Mouse (Mus musculus) lung, embryonic 14.5 days (tissue): ENCODE results near the gene Cnpy3. TPM values are rescaled to one million over a fixed set of nuclear protein-coding genes. Genes with fewer than 3 reads are reported as not detected.
A peak's percentile ranks its signal among the peaks of the same experiment; 100 is the strongest.
"Not testable (repeated sequence)": the region's sequence is repeated elsewhere in the genome, so short reads cannot be mapped to it uniquely, and the experiment has no call there.

ENCODE experiments used
- ATAC-seq: fragments of 200-750 bp; cut with Nextera tagmentation; 2 replicates; pipeline ENCODE4 v1.8.0; 2017; ENCODE audit warnings: mild to moderate bottlenecking, moderate TSS enrichment, moderate library complexity; ENCODE audit not compliant: insufficient read depth
- DNase-seq: peaks from one replicate; pipeline ENCODE4 v3.0.0-alpha.2; 2015
- H3K27ac ChIP-seq: fragments of 300-500 bp; sonication (generic); 2 replicates; pipeline ENCODE4 v1.5.1; 2014; ENCODE audit warnings: low read depth, mild to moderate bottlenecking, moderate library complexity
- H3K27me3 ChIP-seq: fragments of 300-500 bp; sonication (generic); 2 replicates; pipeline ENCODE4 v1.6.1; 2014; ENCODE audit warnings: low read length, control low read depth; ENCODE audit not compliant: insufficient read depth
- H3K36me3 ChIP-seq: fragments of 300-500 bp; sonication (generic); 2 replicates; pipeline ENCODE4 v1.6.1; 2014; ENCODE audit warnings: control low read depth; ENCODE audit not compliant: insufficient read depth
- H3K4me1 ChIP-seq: fragments of 300-500 bp; sonication (generic); 2 replicates; pipeline ENCODE4 v1.6.1; 2014; ENCODE audit warnings: antibody characterized with exemption, control low read depth; ENCODE audit not compliant: insufficient read depth
- H3K4me2 ChIP-seq: fragments of 300-500 bp; sonication (generic); 2 replicates; pipeline ENCODE4 v1.6.1; 2014; ENCODE audit warnings: mild to moderate bottlenecking
- H3K4me3 ChIP-seq: fragments of 300-500 bp; sonication (generic); 2 replicates; pipeline ENCODE4 v1.5.1; 2014; ENCODE audit warnings: low read depth, low read length
- H3K9ac ChIP-seq: fragments of 300-500 bp; sonication (generic); 2 replicates; pipeline ENCODE4 v1.6.1; 2014
- H3K9me3 ChIP-seq: fragments of 300-500 bp; sonication (generic); 2 replicates; pipeline ENCODE4 v1.6.1; 2016; ENCODE audit warnings: low read depth, low read length, control low read depth
- CTCF ChIP-seq: IDR thresholded peaks from 2 replicates; pipeline ENCODE4 v1.5.1; 2016; ENCODE audit warnings: antibody characterized with exemption, low read depth
- WGBS: fragments of 180-500 bp; shearing (Covaris S2); extraction: QIAGEN DNeasy Blood & Tissue Kit; methylation state at CpG from one replicate; pipeline ENCODE4 v1.1.7; 2014; 5-methylcytosine and 5-hydroxymethylcytosine counted together
- polyA plus RNA-seq: library from polyadenylated mRNA; unstranded; fragments of >200 nt; fragmentation: Nextera tagmentation; extraction: Ambion mirVana; gene quantifications from 2 replicates; pipeline ENCODE4 v1.2.1, GENCODE M21; 2014

Gene Cnpy3
- polyA plus RNA-seq = 77.4 and 79.3 TPM in 2 replicates

DNA sequence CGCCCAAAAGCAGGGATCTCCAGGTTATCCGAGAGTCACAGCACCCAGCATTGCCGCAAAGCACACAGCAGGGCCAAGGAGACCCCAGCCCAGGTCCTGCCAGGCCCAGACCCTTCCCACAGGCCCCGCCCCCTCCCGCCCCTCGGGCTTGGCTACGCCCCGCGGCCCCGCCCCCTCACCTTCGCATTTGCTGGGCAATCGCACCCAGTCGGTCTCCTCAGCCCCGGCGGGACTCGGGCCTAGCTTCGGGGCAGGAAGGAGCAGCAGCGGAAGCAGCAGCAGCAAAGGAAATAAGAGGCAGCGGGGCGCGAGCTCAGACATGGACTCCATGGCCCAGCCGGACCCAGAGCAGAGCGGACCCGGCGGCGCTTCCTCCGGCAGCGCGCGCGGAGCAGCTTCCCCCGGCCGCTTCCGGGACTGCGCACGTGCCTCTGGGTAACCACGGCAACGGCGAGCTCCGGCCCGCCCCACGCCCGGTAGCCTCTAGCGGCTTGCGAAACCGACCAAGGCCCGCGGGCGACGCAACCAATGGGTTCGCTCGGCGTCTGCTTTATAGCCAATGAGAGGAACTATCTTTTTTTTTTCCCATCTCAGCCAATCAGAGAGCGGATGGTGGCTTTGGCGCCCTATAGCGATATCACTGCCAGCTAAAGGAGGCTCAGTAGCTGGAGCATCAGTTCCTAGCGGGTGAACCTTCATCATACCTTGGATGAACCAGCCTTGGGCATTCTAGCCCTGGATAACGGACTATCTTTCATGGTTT, at the start of gene Cnpy3:
TSS of gene Cnpy3 (minus strand) at position 421 of the 763 bp plus-strand sequence.
- Histone ChIP-seq H3K4me3 (peak within 1 kb of the TSS; percentile 70), H3K27ac (peak within 1 kb of the TSS; percentile 88), H3K36me3 (peaks cover 5% of the 10 kb centered on the region), H3K4me1 (peaks cover 9% of the 10 kb centered on the region; the same call in 1 of the 2 replicates), H3K9ac (peak within 1 kb of the TSS; percentile 71), H3K9me3 (no peaks in the 10 kb centered on the region), H3K4me2 (peak within 1 kb of the TSS; percentile 88), H3K27me3 (no peaks in the 10 kb centered on the region)
- under 1% methylated on average over 58 of the region's 58 CpGs for WGBS
- ATAC-seq = peak; percentile 98
- no peak for TF ChIP-seq CTCF
- DNase-seq = peak; percentile 99

DNA sequence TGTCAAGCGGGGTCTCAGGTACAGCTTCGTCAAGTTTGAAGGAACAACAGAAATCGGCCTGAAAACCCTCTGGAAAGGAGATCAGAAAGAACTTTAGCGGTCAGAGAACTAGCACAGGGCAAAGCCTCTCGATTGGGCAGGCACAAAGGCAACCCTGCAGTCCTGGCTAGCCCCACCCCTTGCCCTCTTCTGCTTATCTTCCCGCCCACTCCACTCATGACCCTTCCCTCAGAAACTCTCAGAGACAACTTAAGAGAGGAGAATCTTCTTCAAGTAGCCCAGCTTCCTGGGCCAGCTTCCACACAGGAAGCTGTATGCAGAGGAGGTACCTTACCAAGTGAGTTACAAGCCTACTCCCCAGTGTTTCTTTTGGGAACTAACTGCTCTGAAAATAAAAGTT, 49.7 kb upstream of the Cnpy3 start:
- Histone ChIP-seq H3K36me3 (peaks cover 37% of the 10 kb centered on the region), H3K4me3 (no peak overlapping the region), H3K27me3 (no peaks in the 10 kb centered on the region), H3K9me3 (no peaks in the 10 kb centered on the region), H3K4me2 (no peak overlapping the region), H3K9ac (no peak overlapping the region), H3K4me1 (no peaks in the 10 kb centered on the region), H3K27ac (no peak overlapping the region)
- no peak for DNase-seq
- TF ChIP-seq CTCF = no peak
- 72% methylated on average over 6 of the region's 6 CpGs for WGBS
- ATAC-seq = no peak

DNA sequence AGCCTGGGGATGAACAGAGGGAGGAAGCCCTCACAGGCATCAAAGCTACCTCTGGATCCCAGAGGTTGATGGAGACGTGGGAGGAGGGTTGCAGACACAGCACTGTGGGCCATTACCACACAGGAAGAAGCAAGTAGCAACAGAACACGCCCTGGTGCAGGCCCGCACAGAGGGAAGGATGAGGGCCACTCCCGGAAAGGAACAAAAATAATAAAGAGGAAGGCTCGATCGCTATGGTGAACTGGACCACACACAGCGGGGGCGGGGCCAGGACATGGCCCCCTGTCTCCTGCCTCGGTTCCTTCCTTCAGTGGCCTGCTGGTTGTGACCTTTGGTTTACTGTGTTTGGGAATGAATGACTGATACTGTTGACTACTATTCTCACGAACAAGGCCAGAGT, 47.7 kb upstream of the Cnpy3 start:
- ATAC-seq = no peak
- Histone ChIP-seq H3K36me3 (peaks cover 24% of the 10 kb centered on the region), H3K9me3 (no peaks in the 10 kb centered on the region), H3K4me3 (no peak overlapping the region), H3K4me2 (no peak overlapping the region), H3K4me1 (no peaks in the 10 kb centered on the region), H3K27ac (no peak overlapping the region), H3K27me3 (no peaks in the 10 kb centered on the region), H3K9ac (no peak overlapping the region)
- no peak for TF ChIP-seq CTCF
- DNase-seq = no peak
- WGBS = 74% methylated on average over 10 of the region's 10 CpGs

DNA sequence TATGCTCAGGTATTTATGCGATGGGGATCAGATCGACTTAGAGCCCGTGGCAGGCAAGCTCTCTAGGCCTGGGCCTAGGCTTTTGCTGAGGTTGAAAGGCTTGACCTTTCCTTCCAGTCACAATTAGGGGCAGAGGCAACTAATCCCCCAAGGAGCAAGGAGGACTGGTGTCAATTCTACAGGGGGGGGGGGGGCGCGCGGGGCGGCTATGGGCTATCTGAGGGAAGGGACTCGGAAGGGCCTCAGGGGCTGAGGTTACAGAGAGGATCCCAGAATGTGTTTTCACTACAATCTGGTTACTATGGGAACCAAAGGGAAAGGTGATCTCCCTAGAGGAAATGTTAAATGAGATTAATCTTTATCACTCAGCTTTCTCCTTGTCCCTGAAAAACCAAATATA, 45.4 kb upstream of the Cnpy3 start:
- Histone ChIP-seq H3K4me3 (no peak overlapping the region), H3K9ac (no peak overlapping the region), H3K27me3 (no peaks in the 10 kb centered on the region), H3K36me3 (peaks cover 22% of the 10 kb centered on the region), H3K27ac (no peak overlapping the region), H3K4me1 (no peaks in the 10 kb centered on the region), H3K4me2 (no peak overlapping the region), H3K9me3 (no peaks in the 10 kb centered on the region)
- WGBS = 46% methylated on average over 7 of the region's 8 CpGs
- ATAC-seq (no peak), DNase-seq (no peak)
- no peak for TF ChIP-seq CTCF

DNA sequence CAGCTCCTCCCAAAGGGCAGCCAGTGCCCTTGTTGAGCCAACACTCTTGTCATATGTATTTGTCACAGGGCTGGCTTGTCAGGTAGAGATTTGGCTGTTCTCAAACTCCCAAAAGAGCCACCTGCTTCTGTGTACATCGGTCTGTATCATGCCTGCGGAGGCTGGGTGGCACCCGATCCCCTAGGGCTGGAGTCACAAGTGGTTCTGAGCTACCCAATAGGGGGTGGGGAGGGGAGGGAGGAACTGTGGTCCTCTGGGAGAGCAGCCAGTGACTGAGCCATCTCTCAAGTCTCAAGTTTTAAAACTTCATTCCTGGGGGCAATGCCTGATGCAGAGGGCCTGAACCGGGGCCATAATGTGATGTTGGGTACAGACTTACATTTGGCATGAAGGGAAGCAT, 44.7 kb upstream of the Cnpy3 start:
- no peak for DNase-seq
- no peaks in the 10 kb centered on the region for H3K27me3 ChIP-seq
- H3K4me2 ChIP-seq = no peak overlapping the region
- 80% methylated on average over 4 of the region's 4 CpGs for WGBS
- ATAC-seq = no peak
- no peaks in the 10 kb centered on the region for H3K9me3 ChIP-seq
- no peak overlapping the region for H3K27ac ChIP-seq
- no peak overlapping the region for H3K9ac ChIP-seq
- H3K4me1 ChIP-seq = no peaks in the 10 kb centered on the region
- no peak overlapping the region for H3K4me3 ChIP-seq
- H3K36me3 ChIP-seq = peaks cover 22% of the 10 kb centered on the region
- no peak for TF ChIP-seq CTCF

DNA sequence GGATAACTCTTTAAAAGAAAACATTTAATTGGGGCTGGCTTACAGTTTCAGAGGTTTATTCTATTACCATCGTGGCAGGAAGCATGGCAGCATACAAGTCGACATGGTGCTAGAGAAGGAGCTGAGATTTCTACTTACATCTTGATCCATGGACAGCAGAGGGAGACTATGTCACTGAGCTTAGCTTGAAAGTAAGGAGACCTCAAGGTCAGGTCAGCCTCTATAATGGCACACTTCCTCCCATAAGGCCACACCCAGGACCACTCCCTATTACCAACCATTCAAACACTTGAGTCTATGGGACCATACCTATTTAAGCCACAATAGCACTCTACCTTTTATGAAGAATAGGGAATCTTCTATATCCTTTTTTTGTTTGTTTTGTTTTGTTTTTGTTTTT, 40.9 kb upstream of the Cnpy3 start:
- no peak for TF ChIP-seq CTCF
- DNase-seq (no peak), ATAC-seq (no peak)
- Histone ChIP-seq H3K9ac (no peak overlapping the region), H3K36me3 (no peaks in the 10 kb centered on the region), H3K27ac (no peak overlapping the region), H3K4me1 (no peaks in the 10 kb centered on the region), H3K4me3 (no peak overlapping the region), H3K9me3 (no peaks in the 10 kb centered on the region), H3K27me3 (no peaks in the 10 kb centered on the region), H3K4me2 (no peak overlapping the region)
- 80% methylated on average over 2 of the region's 2 CpGs for WGBS

DNA sequence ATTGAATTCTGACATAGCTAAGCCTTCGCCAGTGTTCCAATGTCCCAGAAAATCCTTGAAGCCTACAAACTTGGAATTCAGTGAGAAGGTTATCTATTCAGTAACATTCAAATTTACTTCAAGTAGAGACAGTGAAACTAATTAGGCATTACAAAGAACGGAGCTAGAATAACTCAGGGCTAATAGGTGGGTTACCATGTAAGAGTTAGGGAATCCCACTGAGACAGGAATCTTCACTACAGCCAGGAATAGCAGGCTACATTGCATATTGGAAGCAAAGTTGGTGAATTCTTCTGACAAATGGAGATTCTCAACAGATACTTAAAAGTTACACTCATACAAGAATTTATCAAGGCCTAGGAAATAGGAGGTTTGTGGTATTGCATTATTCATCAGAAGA, 36.0 kb upstream of the Cnpy3 start:
- H3K9me3 ChIP-seq, H3K27ac ChIP-seq, H3K27me3 ChIP-seq, H3K4me3 ChIP-seq, H3K4me2 ChIP-seq, ATAC-seq, H3K4me1 ChIP-seq, H3K36me3 ChIP-seq, DNase-seq, H3K9ac ChIP-seq: not testable (repeated sequence)
- WGBS = 68% methylated on average over 2 of the region's 2 CpGs
